Mouse (Mus musculus) lung, adult 2 months (tissue): ENCODE measurements around the gene Igf1.

Experiments used
- CTCF ChIP-seq: fragments of 200-500 bp; IDR thresholded peaks from 2 replicates; pipeline ENCODE4 v1.5.1; 2011; ENCODE audit warnings: mild to moderate bottlenecking, low read length, control low read depth; ENCODE audit not compliant: insufficient read depth
- POLR2A ChIP-seq: fragments of 200-500 bp; IDR thresholded peaks from 2 replicates; pipeline ENCODE4 v1.6.1; 2011; ENCODE audit warnings: low read depth, mild to moderate bottlenecking, control low read depth, low read length, borderline replicate concordance; ENCODE audit errors: extremely low read depth

GRCm38 (mm10) chr10:87895351-87895750 is 37.3 kb downstream of the Igf1 start:
- TF ChIP-seq POLR2A (no peak), CTCF (no peak)
